Mouse (Mus musculus) megakaryocyte, embryonic 14.5 days (primary cell): ENCODE measurements around the gene Fhdc1. TPM values are rescaled to one million over a fixed set of nuclear protein-coding genes. Genes with fewer than 3 reads are reported as not detected.

Experiments
- H3K27me3 ChIP-seq: replicated peaks from 2 replicates; pipeline ENCODE3; 2012; ENCODE audit warnings: inconsistent platforms
- H3K36me3 ChIP-seq: replicated peaks from 2 replicates; pipeline ENCODE3; 2012; ENCODE audit warnings: low read length, inconsistent platforms, mixed read lengths
- H3K4me1 ChIP-seq: 2 replicates; pipeline ENCODE4 v1.6.1; 2012; ENCODE audit warnings: inconsistent platforms
- H3K4me3 ChIP-seq: replicated peaks from 2 replicates; pipeline ENCODE3; 2012; ENCODE audit warnings: moderate library complexity, mild to moderate bottlenecking, inconsistent platforms
- H3K9me3 ChIP-seq: 2 replicates; pipeline ENCODE4 v1.6.1; 2012; ENCODE audit warnings: inconsistent platforms
- FLI1 ChIP-seq: IDR thresholded peaks from 2 replicates; pipeline ENCODE4 v1.6.1; 2012; ENCODE audit warnings: low read length, inconsistent platforms, mixed read lengths
- GATA1 ChIP-seq: IDR thresholded peaks from 3 replicates; pipeline ENCODE4 v1.6.1; 2012; ENCODE audit warnings: mixed read lengths, low read length, inconsistent platforms, borderline replicate concordance
- polyA plus RNA-seq: library from polyadenylated mRNA; stranded (reverse); fragments of >175 nt; gene quantifications from 2 replicates; pipeline ENCODE4 v1.2.3, GENCODE M21; 2012; ENCODE audit warnings: low replicate concordance; ENCODE audit not compliant: insufficient read depth

Gene Fhdc1
- polyA plus RNA-seq, 1 experiment = 0.92 TPM

DNA sequence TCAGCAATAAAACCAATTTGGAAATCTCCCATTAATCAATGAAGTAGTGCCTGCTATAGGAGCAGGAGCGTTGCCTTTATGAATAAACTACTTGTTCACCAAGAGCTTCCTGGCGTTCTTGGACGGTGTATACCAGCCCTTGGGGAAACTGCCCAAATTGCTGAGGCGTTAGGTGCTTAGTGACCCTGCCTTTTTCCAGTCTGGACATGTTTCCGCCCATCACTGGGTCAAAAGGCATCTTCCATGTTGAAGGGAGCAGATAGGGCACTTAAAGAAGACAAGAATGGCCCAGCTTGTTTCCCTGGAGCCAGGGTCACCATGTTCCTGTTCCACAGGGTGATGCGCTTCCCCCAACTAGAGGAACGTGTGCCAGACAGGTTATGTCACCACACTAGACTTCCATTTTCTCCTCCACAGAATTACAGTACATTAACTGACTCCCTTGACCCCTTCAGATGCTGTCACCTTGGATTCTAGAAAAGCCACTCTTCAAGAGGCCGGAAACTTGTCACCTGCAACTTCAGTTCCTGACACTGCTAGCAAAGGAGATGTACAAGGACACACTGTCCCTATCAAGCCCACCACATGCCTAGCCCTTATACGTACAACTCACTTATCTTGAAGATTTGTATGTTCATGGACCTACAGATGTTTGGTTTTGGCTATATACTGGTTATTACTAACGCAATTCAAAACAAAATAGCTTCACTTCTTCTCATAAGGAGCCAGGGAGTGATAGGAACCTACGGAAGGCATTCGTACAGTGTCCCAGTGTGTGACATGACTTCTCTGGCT is 5.1 kb downstream of the Fhdc1 start:
- Histone ChIP-seq H3K4me3 (no peak overlapping the region), H3K27me3 (peaks cover 98% of the 10 kb centered on the region), H3K4me1 (peaks cover 22% of the 10 kb centered on the region), H3K36me3 (no peaks in the 10 kb centered on the region), H3K9me3 (peaks cover 3% of the 10 kb centered on the region; the same call in 1 of the 2 replicates)
- no peak for TF ChIP-seq FLI1
- no peak for TF ChIP-seq GATA1

DNA sequence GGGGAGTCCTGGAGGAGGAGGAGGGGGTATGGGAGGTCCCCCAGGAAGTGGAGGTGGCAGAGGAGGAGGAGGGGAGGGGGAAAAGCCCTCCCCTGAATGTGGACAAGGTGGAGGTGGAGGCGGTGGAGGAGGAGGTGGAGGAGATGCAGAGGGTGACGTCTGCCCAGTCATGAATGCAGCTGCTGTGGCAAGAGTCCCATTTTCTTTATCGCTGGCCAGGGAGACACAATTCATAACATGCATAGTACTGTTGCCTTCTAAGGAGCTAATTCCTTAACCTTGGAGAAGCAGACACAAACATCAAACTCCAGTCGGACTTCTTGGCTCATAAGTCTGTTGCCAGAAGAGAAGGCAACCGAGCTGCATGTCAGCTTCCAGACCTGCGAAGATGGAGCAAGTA is 5.8 kb downstream of the Fhdc1 start:
- TF ChIP-seq FLI1 (no peak), GATA1 (no peak)
- Histone ChIP-seq H3K4me1 (peaks cover 18% of the 10 kb centered on the region), H3K27me3 (peaks cover 96% of the 10 kb centered on the region), H3K36me3 (no peaks in the 10 kb centered on the region), H3K9me3 (peaks cover 8% of the 10 kb centered on the region; the same call in 1 of the 2 replicates), H3K4me3 (no peak overlapping the region)

DNA sequence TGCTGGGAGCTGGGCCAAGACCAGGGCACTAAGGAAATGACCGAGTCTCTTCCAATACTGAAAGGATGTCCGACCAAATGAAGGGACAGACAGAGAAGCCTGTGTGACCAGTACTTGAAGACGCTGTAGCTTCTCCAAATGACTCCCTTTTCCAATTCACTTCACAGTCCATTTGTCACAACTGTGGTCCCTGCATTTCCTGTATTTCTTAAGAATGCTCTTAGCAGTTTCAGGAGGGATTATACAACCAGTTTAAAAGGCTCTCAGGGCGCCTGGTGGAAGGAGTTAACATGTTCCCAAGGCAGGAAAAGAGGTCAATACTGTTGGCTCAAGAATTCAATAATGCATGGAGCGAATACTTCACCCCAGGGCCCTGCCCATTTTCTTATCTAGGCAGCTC is 7.3 kb downstream of the Fhdc1 start:
- peaks cover 25% of the 10 kb centered on the region for H3K4me1 ChIP-seq
- TF ChIP-seq GATA1 (no peak), FLI1 (no peak)
- no peaks in the 10 kb centered on the region for H3K36me3 ChIP-seq
- H3K4me3 ChIP-seq = no peak overlapping the region
- peaks cover 96% of the 10 kb centered on the region for H3K27me3 ChIP-seq
- H3K9me3 ChIP-seq = peaks cover 8% of the 10 kb centered on the region; the same call in 1 of the 2 replicates

DNA sequence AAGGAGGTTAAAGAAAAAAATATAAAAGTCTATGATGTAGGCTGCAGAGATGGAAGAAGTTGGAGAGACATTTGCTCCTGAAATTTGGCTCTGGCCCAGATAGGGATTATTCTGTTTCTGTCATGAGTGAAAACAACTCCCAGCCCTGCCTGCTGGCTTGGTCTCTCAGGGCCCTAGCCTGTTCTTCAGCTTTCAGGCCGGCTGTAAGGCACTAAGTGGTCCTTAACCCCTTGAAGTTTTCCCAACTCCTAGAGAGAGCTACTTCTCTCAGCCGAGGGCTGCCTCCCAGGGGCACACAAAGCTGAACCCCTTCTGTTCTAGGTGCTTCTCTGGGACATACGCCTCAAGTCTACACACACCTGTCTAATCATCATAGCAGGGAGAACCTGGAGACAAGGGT is 7.7 kb downstream of the Fhdc1 start:
- Histone ChIP-seq H3K36me3 (no peaks in the 10 kb centered on the region), H3K27me3 (peaks cover 96% of the 10 kb centered on the region), H3K9me3 (peaks cover 8% of the 10 kb centered on the region; the same call in 1 of the 2 replicates), H3K4me3 (no peak overlapping the region), H3K4me1 (peaks cover 29% of the 10 kb centered on the region)
- TF ChIP-seq FLI1 = no peak
- no peak for TF ChIP-seq GATA1

DNA sequence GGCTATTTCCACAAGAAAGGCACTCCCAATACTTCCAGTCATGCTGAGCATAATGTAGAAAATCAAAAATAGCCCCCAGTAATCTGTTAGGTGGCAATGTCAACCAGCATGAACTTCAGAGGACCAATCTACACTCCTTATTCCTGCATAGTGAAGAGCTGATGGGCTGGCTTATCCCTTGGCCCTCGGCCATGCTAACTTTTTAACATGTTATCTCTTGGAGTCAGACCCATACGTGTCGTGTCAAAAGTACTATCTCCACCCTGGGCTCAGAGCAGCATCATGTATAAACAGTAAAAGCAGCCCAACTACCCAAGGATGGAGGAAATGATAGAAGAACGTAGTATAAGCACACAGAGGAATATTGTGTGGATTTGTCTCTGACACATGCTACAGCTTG is 9.1 kb downstream of the Fhdc1 start:
- Histone ChIP-seq H3K4me1 (peaks cover 35% of the 10 kb centered on the region), H3K27me3 (peaks cover 86% of the 10 kb centered on the region), H3K9me3 (peaks cover 8% of the 10 kb centered on the region; the same call in 1 of the 2 replicates), H3K4me3 (no peak overlapping the region), H3K36me3 (no peaks in the 10 kb centered on the region)
- TF ChIP-seq FLI1 = no peak
- TF ChIP-seq GATA1 = no peak

DNA sequence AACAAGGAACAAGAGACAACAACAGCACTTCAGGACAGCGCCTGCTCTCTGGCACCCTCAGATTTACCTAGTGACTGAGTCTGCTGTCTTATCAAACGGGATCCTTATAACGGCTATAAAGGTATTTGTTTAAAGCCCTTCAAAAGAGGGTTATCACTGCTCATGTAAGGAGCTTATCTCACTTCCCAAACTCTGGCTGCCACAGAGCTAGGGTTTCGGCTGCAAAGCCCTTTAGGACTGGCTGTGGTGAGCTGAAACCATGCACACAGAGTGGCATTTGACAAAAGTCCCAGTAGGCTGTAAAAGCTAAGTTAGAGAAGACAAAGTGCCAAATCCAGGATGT is 12.1 kb downstream of the Fhdc1 start:
- TF ChIP-seq GATA1 = no peak
- TF ChIP-seq FLI1 = no peak
- peaks cover 64% of the 10 kb centered on the region for H3K27me3 ChIP-seq
- no peak overlapping the region for H3K4me3 ChIP-seq
- H3K36me3 ChIP-seq = no peaks in the 10 kb centered on the region
- H3K4me1 ChIP-seq = peaks cover 31% of the 10 kb centered on the region
- H3K9me3 ChIP-seq = 0 out of 2 replicates have a peak, but pooled peaks cover 5% of the 10 kb centered on the region

DNA sequence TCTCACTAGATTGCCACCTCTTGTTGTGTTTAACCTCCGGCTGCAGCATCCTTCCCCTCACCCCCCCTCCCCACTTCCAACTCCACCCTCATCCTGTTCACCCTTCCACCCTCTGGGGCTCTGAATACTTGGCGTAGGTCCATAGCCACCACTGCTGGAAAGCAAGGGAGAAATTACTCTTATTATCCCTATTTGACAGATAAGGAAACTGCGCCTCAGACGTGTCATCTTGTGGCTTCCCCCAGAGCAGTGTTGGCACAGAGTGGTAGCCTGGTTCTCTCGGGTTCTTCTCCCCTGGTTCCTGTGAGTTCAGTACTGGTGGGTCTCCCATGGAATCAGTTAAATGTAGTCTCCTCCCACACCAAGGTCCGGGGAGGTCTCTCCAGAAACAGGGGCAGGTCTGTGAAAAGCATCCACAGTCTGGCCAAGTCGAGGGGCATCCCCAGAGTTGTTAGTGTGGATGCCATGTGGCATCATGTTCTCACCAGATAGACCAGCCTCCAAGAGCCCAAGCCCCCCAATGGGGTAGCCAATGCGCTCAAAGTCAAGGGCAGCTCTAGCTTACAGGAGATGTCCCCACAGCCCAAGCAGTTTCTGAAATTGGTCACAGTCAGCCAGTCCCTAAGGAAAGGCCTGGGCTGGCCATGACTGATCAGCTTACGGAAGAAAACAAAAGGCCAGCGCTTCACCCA is 12.7 kb downstream of the Fhdc1 start:
- Histone ChIP-seq H3K9me3 (0 out of 2 replicates have a peak, but pooled peaks cover 5% of the 10 kb centered on the region), H3K36me3 (no peaks in the 10 kb centered on the region), H3K27me3 (peaks cover 59% of the 10 kb centered on the region), H3K4me3 (no peak overlapping the region), H3K4me1 (peaks cover 31% of the 10 kb centered on the region)
- TF ChIP-seq FLI1 (no peak), GATA1 (no peak)

DNA sequence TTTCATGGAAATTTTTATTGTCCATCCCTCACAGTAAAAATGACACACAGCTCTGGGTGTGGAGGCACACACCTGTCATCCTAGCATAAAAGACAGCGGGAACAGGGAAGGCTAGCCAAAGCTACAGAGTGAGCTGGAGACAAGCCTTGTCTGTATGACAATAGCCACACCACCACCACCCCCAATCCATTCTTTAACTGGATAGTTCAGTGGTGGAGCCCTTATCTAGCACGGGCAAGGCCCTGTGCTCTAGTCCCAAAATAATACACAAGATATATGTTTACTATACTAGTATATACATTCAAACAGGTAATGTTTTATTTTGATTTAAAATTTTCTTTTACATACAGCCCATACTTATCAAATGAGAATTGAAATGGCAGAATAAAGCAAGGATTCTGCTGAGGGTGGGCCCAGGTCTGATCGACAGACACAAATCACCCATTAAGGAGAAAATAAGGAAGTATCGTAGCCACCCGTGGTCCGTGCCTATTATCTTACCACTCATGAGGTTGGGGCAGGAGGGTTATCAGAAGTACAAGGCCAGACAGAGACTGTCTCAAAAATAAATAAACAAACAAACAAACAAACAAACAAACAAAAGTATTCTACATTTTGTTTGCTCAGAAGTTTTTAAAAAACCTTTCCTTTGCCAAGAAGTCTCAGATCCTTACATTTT is 14.3 kb downstream of the Fhdc1 start:
- peaks cover 33% of the 10 kb centered on the region for H3K4me1 ChIP-seq
- H3K4me3 ChIP-seq = no peak overlapping the region
- TF ChIP-seq FLI1 (no peak), GATA1 (no peak)
- no peaks in the 10 kb centered on the region for H3K36me3 ChIP-seq
- H3K27me3 ChIP-seq = peaks cover 55% of the 10 kb centered on the region
- H3K9me3 ChIP-seq = 0 out of 2 replicates have a peak, but pooled peaks cover 5% of the 10 kb centered on the region

DNA sequence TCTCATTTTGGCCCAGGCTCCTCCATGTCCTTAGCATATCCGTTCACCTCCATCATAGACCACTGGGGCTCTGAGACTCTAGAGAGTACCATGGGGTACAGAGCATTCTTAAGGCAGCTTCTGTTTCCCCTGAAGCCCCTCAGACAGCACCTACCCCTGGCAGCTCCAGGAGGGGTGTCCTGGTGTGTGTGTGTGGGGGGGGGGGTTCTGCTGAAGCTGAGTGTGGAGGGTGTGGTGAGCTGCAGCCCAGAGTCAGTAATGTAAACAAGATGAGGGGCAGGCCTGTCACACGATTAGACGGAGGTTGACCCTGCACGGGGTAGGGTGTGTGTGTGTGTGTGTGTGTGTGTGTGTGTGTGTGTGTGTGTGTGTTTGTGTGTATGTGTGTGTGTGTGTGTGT is 18.5 kb downstream of the Fhdc1 start:
- H3K4me1 ChIP-seq = peaks cover 27% of the 10 kb centered on the region
- H3K36me3 ChIP-seq = no peaks in the 10 kb centered on the region
- peaks cover 41% of the 10 kb centered on the region for H3K27me3 ChIP-seq
- no peaks in the 10 kb centered on the region for H3K9me3 ChIP-seq
- no peak overlapping the region for H3K4me3 ChIP-seq
- TF ChIP-seq FLI1 (no peak), GATA1 (no peak)

DNA sequence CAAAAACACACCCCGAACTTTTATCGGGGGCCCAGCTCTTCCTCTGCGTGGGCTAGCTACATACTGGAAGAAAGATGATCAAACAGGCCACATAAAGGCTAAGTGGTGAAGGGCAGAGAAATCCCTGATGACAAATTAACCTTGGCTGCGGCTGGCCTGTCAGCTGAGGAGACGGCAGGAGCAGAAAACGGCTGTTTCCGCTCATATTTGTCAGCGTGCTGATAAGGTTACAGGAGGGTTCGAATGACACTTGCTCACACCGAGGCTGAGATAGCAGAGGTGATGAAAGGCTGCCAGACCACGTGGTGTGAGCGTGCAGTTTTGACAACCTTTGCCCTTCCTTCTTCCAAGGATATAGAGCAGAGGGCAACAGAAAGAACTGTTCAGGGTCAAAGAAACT is 19.3 kb downstream of the Fhdc1 start:
- Histone ChIP-seq H3K36me3 (no peaks in the 10 kb centered on the region), H3K4me1 (peaks cover 34% of the 10 kb centered on the region), H3K9me3 (no peaks in the 10 kb centered on the region), H3K27me3 (peaks cover 43% of the 10 kb centered on the region), H3K4me3 (peak overlapping the region; percentile 84)
- TF ChIP-seq GATA1 = peak; percentile 26; the same call in 1 of the 3 replicates
- no peak for TF ChIP-seq FLI1
